Mouse (Mus musculus) T-helper 2 cell (primary cell): ENCODE results near the gene March10.

Experiments used
- in situ Hi-C: fragments of 300-600 bp; cut with MboI, MseI; formaldehyde crosslinking; loops from one replicate; pipeline ENCODE4 v1.15.1; 2025; ENCODE audit warnings: high pct_unique_total_duplicates

Gene March10

DNA sequence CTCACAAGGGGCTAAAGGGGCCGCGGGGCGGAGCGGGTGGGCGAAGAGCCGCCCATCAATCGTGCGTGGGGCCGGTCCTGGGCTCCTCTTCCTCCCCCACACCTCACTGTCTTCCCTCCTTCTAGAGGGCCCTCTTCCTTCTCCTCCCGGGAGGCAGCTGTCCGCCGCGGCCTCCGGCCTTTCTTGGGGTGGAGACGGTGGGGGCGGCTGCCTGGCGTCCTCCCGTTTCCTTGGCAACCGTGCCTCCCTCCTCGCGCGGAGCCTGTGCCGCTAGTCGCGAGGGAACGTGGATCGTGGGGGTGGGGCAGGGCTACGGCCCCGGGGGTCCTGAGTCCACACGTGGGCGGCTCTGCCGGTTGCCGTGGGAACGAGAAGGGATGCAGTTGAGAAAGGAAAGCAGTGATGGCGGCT, at the start of gene March10:
Gene March10 (minus strand): TSS at position 239 of the 411 bp plus-strand sequence.
- in situ Hi-C loops: no loop called here

GRCm38 (mm10) chr11:105506322-105506721, 49.8 kb upstream of the March10 start:
- in situ Hi-C loops: no loop called here

DNA sequence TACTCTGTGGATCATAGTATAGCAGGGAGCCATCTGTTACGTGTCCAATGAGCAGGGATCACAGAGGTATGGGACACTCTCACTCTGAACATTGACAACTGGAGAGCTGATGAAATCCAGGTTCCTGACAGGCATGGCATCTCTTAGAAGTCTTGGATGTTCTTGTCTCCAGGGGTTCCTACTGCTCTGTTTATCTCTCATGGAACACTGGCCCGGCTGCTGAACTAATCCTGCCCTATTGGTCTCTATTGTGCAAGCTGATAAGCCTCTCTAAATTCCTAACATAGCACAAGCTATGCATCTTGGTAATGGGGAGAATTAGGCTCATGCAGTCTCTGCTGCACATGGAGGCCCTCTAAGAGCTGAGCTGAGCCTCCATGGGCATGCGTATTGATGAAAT, 48.5 kb upstream of the March10 start:
- in situ Hi-C loops: no loop called here

DNA sequence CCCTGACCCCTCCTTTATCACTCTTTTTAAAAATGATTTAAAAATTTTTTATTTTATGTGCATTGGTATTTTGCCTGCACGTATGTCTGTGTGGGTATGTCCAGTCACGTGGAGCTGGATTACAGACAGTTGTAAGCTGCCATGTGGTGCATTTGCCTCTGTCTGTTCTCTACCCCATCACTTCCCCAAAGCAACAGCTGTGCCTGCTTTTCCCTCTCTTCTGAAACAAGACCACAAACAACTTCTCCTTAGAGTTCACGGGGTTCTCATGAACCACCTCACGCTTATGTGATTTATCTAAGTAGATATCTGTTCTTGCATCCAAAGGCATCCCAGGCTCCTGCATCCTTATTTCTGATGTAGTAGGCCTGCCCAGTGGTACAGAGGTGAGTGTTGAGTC, 45.8 kb upstream of the March10 start:
- in situ Hi-C loops: no loop called here

- in situ Hi-C loops: no loop called here
Observed at GRCm38 (mm10) chr11:105497505-105497904, 41.0 kb upstream of the March10 start.

- in situ Hi-C loops: no loop called here
Observed at GRCm38 (mm10) chr11:105496665-105497064, 40.1 kb upstream of the March10 start.

GRCm38 (mm10) chr11:105495591-105496270, 39.2 kb upstream of the March10 start:
- in situ Hi-C loops: no loop called here

DNA sequence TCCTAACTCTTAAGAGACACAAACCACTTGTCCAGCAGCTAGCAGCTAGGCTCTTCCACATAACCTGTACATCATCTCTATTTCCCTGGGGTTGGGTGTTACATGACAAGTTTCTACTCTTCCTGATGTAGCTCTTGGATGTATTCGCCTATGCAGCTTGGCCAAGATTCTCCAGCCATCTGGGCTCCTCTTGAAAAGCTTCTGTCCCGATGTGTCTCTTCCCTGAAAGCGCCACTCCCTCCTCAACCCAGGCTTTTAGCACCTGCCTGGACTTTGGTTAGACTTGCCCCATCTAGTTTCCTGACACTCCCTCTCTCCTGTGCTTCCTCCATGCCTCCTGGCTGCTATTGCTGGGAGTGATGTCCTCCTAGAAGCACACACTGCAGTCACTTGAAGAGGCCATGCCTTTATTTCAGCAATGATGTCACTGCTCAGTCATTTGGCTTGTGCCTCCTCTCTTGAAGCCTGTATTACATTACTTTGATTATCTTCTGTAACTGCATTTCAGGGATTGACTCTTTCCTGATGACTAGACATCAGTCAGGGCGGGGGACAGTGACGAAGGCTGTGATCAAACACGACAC, 38.3 kb upstream of the March10 start:
- in situ Hi-C loops: no loop called here

GRCm38 (mm10) chr11:105492392-105492791, 35.9 kb upstream of the March10 start:
- in situ Hi-C loops: no loop called here

GRCm38 (mm10) chr11:105490971-105491370, 34.4 kb upstream of the March10 start:
- in situ Hi-C loops: no loop called here

DNA sequence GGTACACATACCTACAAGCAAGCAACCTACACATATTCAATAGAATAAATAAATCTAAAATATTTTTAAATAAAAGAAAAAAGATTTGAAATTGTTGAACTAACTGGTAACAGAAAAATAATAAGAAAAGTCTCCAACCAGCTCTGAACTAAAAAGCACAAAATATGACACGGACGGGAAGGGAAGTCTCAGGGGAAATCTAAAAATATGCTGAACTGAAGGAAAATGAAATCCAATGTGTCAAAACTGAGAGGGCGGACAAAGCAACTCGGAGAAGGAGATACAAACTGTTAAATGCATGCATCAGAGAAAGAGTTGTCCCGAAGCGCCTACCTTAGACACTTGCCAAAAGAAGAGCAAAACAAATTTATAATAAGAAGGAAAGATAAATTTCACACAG, 28.9 kb upstream of the March10 start:
- in situ Hi-C loops: no loop called here

DNA sequence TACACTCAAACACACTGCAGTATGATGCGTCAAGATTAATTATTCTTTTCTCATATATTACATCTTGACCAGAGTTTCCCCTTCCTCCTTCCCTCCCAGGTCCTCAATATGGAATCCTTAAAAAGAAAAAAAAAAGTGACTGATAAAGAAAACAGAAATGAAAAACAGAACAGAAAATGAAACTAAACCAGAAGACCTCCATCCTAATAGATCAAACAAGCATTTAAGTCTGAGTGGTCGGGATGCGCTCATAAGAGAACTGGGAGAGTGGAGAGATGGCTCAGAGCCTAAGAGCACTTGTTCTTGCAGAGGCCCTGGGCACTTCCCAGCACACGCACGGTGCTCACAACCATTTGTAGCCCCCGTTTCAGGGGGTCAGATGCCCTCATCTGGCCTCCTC, 28.5 kb upstream of the March10 start:
- in situ Hi-C loops: no loop called here

DNA sequence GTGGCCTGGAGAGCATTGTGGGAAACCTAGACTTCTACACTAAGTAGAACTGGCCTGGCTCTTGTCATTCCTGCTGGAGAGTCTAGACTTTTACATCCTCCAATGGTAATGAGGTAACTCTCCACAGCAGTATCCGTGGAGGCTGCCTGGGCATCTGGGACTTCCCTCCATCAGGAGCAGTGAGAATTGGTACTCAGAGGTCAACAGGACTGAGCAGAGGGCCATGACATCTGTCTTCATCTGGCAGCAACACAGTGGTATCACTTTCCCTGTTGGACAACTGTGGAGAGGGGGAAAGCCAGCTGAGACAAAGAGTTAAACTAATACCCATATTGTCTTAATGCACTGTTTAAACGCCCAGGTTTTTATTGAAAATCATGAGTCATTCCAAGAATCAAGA, 26.2 kb upstream of the March10 start:
- in situ Hi-C loops: no loop called here

DNA sequence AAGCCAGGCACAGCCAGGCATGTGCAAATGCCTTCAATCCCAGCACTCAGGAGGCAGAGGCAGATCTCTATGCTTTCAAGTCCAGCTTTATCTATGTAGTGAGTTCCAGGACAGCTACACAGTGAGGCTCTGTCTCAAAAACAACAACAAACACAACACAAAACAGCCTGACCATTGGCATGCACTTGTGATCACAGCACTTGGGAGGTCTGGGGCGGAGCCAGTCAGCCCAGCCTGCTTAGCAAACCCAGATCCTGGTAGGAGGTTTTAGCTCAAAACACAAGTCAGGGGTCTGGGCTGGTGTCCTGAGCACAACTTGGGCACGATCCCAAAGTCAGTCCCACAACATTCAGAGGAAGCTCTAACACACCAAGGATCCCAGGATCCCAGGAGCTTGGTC, 18.2 kb upstream of the March10 start:
- in situ Hi-C loops: no loop called here

- in situ Hi-C loops: no loop called here
Observed at GRCm38 (mm10) chr11:105474352-105474736, 17.8 kb upstream of the March10 start.

DNA sequence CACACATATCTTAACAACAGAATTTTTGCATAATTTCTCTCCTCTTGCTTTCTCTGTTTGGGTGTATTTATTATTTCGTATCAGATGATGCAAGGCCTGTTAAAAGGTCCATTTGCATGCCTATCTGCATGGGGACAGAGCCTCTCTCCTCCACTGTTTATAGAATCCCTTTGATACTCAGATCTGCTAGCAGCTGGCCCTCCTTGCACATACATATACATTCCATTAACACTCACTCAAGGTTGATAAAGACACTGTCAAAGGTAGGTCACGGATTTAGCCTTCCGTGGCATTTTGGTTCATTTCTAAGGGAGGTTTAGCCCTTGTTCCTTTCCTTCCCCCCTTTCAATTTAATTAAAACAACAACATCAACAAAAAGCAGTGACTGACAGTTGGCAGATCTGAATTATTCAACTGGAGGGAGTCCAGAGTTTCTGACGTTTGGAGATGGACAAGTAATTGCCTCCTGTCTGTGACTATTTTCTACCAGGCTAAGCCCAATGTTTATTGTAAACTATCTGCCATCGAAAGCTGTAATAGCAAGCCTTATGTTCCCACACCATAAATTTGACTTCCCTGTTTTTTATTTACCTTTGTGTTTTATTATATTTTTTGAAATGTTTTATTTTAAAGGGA, 17.3 kb upstream of the March10 start:
- in situ Hi-C loops: no loop called here

DNA sequence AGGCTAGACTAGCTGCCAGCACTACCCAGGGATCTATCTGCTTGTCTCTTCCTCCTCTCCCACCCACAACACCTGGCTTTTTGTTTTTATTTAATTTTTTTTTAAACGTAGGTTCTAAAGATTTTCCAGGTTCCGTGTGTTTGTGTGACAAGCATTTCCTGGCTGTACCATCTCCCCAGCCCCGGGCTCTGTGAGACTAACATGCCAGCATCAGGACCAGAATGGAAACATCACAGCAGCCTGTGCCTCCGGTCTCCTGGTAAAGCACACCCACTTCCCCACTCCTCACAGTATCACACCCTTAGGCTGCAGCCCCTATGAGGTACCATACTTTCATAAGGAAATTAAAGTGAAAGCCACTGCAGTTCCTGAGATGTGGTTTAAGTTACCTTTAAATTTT, 16.1 kb upstream of the March10 start:
- in situ Hi-C loops: no loop called here

DNA sequence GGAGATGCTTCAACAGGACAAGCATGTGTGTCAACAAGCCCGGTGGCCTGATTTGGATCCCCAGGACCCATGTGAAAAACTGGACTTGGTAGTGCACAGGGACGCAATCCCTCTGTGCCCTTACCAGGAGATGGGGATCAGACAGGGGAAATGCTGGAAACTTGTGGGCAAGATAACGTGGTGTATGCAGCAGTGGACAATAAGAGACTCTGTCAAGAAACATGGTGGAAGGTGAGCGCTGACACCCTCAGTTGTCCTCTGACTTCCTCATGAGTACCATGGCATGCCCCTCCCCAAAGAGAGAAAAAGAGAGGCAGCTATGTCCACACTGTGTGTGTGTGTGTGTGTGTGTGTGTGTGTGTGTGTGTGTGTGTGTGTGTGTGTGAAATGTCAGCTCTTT, 14.4 kb upstream of the March10 start:
- in situ Hi-C loops: no loop called here

GRCm38 (mm10) chr11:105469561-105469960, 13.0 kb upstream of the March10 start:
- in situ Hi-C loops: no loop called here

GRCm38 (mm10) chr11:105469091-105469507, 12.6 kb upstream of the March10 start:
- in situ Hi-C loops: no loop called here

- in situ Hi-C loops: no loop called here
Observed at GRCm38 (mm10) chr11:105468436-105468835, 11.9 kb upstream of the March10 start.

GRCm38 (mm10) chr11:105467816-105468215, 11.3 kb upstream of the March10 start:
- in situ Hi-C loops: no loop called here

DNA sequence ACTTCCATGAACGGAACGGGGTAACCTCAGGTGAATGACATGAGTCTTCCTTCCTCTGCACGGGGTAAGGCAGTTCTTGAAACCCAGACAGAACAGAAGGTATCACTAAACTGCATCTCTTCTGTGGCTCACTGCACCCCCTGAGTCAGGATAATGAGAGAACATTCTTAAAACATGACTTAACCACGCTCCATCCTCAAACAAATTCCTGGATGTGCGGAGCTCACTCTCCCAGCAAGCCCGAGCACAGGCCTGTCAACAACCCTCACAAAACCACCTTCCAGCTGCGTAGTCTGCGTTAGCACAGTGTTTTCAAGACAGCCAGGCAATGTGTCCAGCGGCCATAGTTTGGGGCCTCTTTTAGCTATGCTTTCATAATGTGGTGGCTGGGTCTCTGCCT, 10.7 kb upstream of the March10 start:
- in situ Hi-C loops: no loop called here
